Mouse (Mus musculus): ENCODE measurements around the gene Add1. TPM values are rescaled to one million over a fixed set of nuclear protein-coding genes. Genes with fewer than 3 reads are reported as not detected.
A peak's percentile ranks its signal among the peaks of the same experiment; 100 is the strongest.

Gene Add1
- polyA plus RNA-seq (2014; fragmentation: Nextera tagmentation; extraction: Ambion mirVana), result 151 and 164 TPM in 2 replicates

DNA sequence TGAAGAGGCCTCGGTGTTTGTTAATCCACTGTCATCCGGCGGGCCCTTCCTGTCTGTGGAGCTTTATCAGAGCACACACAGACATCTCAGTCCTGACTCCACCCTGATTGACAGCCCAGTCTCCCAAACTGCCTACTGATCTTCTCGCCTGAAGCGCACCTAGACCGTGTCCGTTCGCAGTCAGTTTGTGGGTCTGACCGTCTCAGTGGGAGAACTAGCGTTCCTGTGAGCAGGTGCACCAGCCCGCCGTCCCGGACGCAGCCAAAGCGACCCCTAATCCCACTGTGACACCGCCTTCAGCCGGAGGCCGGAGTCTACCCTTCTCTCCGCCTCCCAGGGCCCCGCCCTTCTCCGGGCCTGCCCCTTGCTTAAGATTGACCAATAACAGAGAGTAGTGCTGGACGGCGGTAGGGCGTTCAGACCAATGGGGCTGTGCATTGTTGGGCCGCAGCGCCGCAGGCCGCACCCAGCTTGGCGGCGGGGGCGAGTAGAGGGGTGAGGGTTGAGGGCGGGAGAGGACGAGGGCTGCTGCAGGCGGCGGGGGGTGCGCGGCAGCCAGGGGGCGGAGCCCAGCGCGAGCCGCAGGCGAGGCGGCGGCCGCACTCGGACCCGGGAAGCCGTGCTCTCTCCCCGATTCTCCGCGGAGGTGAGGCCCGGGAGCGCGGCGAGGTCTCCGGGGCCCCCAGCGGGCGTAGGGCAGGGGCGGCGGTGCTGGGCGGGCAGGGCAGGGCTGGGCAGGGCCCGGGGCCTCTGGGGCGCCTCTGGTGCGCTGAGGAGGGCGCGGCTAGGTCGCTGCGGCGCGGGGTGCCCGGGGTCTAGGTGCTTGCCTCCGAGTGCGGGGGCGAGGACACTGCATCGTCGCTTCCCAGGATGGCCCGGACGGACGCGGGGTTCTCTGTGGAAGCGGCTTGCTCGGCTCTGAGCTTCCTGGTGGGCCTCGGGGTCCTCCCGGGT lies at the start of gene Add1:
TSS of gene Add1 (plus strand) at position 397 of the 954 bp plus-strand sequence.
- peak; percentile 100 for ATAC-seq (ENCODE audit: insufficient number of reproducible peaks, insufficient read depth, low FRiP score, low read depth)
- WGBS, result under 1% methylated on average over 69 of the region's 84 CpGs

DNA sequence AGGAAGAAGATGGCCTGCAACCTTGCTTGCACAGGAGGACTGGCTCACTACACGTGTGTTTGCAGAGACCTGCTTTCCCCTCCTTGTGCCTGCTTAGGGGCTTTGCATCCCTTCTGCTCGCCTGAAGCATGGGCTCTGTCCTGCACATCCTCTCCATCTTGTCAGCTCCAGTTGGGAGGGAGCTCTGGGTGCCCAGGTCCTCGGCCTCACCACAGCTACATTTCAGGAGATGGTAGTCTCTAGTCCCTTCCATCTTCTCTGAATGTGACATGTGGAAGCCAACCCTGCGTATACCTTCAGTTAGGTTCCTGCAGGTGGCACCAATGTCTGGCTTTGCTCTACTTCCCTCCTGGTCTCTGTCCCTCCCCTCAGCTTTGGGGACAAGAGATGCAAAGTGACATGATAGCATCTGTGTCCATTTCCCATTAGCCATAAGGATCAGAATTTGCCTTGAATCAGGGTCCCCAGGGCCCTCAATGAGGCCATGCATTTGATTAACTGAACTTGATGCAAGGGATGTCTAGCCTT lies 49.4 kb upstream of the Add1 start:
- Histone ChIP-seq H3K4me3 (ENCODE audit: control insufficient read depth in 1 of 2, insufficient read depth in 1 of 2, low read depth in 1 of 2, low read length in 2 of 2) (no peak overlapping the region), H3K9me3 (ENCODE audit: control insufficient read depth, low read length) (no peaks in the 10 kb centered on the region), H3K36me3 (ENCODE audit: control insufficient read depth, insufficient read depth, low read length) (no peaks in the 10 kb centered on the region), H3K4me2 (ENCODE audit: low read length) (no peak overlapping the region), H3K27me3 (ENCODE audit: control insufficient read depth, insufficient read depth, low read length) (no peaks in the 10 kb centered on the region), H3K9ac (ENCODE audit: low read length) (no peak overlapping the region), H3K27ac (replicated peaks in 1 of 2; ENCODE audit: control insufficient read depth in 1 of 2, insufficient read depth in 1 of 2, low read depth in 2 of 2, low read length in 2 of 2) (no peak overlapping the region), H3K4me1 (ENCODE audit: control insufficient read depth in 2 of 2, insufficient read depth in 2 of 2, low read length in 2 of 2) (peaks cover 23 to 25% of the 10 kb centered on the region in 2 experiments)
- no peak for ATAC-seq (ENCODE audit: insufficient number of reproducible peaks, insufficient read depth, low FRiP score, low read depth)
- 68% methylated on average over 4 of the region's 4 CpGs for WGBS

More for the DNA sequence above, at the start of gene Add1:
- Histone ChIP-seq H3K27me3 (ENCODE audit: control insufficient read depth, insufficient read depth, low read length) (no peaks in the 10 kb centered on the region), H3K36me3 (ENCODE audit: control insufficient read depth, insufficient read depth, low read length) (no peaks in the 10 kb centered on the region), H3K9me3 (ENCODE audit: control insufficient read depth, low read length) (no peaks in the 10 kb centered on the region), H3K4me3 (ENCODE audit: control insufficient read depth in 1 of 2, insufficient read depth in 1 of 2, low read depth in 1 of 2, low read length in 2 of 2) (peak within 1 kb of the TSS; percentile 94 to 99), H3K4me1 (ENCODE audit: control insufficient read depth in 2 of 2, insufficient read depth in 2 of 2, low read length in 2 of 2) (peaks cover 8 to 22% of the 10 kb centered on the region in 2 experiments), H3K27ac (replicated peaks in 1 of 2; ENCODE audit: control insufficient read depth in 1 of 2, insufficient read depth in 1 of 2, low read depth in 2 of 2, low read length in 2 of 2) (peak within 1 kb of the TSS; percentile 93 to 100), H3K9ac (ENCODE audit: low read length) (peak within 1 kb of the TSS; percentile 98), H3K4me2 (ENCODE audit: low read length) (peak within 1 kb of the TSS; percentile 66)

DNA sequence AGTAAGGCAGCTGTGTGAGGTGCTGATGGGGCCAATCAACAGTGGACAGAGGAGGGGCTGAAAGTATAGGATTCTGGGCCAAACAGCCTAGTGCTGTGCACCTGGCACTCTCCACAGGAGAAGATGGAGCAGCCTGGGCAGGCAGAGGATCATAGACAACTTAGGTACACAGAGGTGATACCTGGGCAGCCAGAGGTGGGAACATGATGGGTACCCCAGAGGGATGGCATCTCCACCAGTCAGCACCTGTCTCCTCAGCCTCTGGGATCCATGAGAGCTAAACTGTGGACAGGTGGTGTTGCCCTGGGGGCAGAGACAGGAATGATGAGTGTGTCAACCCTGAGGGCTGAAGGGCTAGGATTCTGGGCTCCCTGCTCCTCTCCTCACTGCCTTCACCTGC lies 49.0 kb upstream of the Add1 start:
- no peaks in the 10 kb centered on the region for H3K27me3 ChIP-seq (ENCODE audit: control insufficient read depth, insufficient read depth, low read length)
- no peak overlapping the region for H3K9ac ChIP-seq (ENCODE audit: low read length)
- H3K27ac ChIP-seq (replicated peaks in 1 of 2; ENCODE audit: control insufficient read depth in 1 of 2, insufficient read depth in 1 of 2, low read depth in 2 of 2, low read length in 2 of 2), result no peak overlapping the region
- H3K36me3 ChIP-seq (ENCODE audit: control insufficient read depth, insufficient read depth, low read length), result no peaks in the 10 kb centered on the region
- H3K4me1 ChIP-seq (ENCODE audit: control insufficient read depth in 2 of 2, insufficient read depth in 2 of 2, low read length in 2 of 2), result peaks cover 23 to 25% of the 10 kb centered on the region in 2 experiments
- H3K9me3 ChIP-seq (ENCODE audit: control insufficient read depth, low read length), result no peaks in the 10 kb centered on the region
- H3K4me2 ChIP-seq (ENCODE audit: low read length), result no peak overlapping the region
- no peak overlapping the region for H3K4me3 ChIP-seq (ENCODE audit: control insufficient read depth in 1 of 2, insufficient read depth in 1 of 2, low read depth in 1 of 2, low read length in 2 of 2)
- ATAC-seq (ENCODE audit: insufficient number of reproducible peaks, insufficient read depth, low FRiP score, low read depth), result no peak

DNA sequence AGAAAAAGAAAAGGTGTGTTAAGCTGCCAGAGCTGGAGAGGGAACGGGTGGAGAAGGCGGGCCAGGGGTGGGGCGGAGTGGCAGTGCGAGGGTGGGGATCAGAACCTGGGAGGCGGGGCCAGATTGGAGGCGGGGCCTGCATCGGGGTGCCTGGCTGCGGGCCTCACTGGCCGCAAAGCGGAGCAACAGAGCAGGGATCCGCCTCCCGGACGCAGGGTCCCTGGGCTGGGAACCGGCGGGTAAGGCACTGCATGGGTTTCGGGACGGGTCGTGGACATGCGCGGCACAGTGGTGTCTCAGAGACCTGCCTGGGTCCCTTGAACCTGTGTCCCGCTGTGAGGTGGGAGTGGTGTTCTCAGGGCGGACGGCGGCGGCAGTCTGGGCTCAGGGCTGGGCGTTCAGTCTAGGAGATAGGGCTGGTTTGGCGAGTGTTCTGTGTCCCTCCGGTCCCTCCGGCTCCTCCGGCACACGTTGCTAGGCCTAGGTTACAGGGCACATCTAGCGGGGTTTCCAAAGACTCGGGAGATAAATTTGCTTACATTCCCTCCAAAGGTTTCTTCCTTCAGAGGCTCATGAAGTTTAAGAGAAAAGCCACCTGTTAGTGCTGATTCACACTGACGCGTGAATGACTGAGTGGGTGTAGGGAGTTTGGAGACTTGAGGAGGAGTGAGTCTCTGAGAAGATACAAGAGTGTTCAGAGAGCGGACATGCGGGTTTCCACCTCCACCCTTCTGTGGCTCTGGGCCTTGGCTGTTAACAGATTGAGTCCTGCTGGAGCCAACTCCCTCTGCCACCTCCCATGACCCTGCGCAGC lies 47.6 kb upstream of the Add1 start, which contains the start of gene Sh3bp2:
TSS of gene Sh3bp2 (plus strand) at position 176 of the 814 bp plus-strand sequence.
- Histone ChIP-seq H3K4me2 (ENCODE audit: low read length) (peak within 1 kb of the TSS; percentile 73), H3K4me1 (ENCODE audit: control insufficient read depth in 2 of 2, insufficient read depth in 2 of 2, low read length in 2 of 2) (peaks cover 17 to 18% of the 10 kb centered on the region in 2 experiments), H3K9me3 (ENCODE audit: control insufficient read depth, low read length) (no peaks in the 10 kb centered on the region), H3K36me3 (ENCODE audit: control insufficient read depth, insufficient read depth, low read length) (no peaks in the 10 kb centered on the region), H3K27ac (replicated peaks in 1 of 2; ENCODE audit: control insufficient read depth in 1 of 2, insufficient read depth in 1 of 2, low read depth in 2 of 2, low read length in 2 of 2) (peak within 1 kb of the TSS; percentile 35 to 47; a peak in 1 of 4 replicates), H3K4me3 (ENCODE audit: control insufficient read depth in 1 of 2, insufficient read depth in 1 of 2, low read depth in 1 of 2, low read length in 2 of 2) (peak within 1 kb of the TSS; percentile 55 to 89), H3K27me3 (ENCODE audit: control insufficient read depth, insufficient read depth, low read length) (no peaks in the 10 kb centered on the region), H3K9ac (ENCODE audit: low read length) (peak within 1 kb of the TSS; percentile 74)
- ATAC-seq (ENCODE audit: insufficient number of reproducible peaks, insufficient read depth, low FRiP score, low read depth), result peak; percentile 88
- 2% methylated on average over 38 of the region's 38 CpGs for WGBS

DNA sequence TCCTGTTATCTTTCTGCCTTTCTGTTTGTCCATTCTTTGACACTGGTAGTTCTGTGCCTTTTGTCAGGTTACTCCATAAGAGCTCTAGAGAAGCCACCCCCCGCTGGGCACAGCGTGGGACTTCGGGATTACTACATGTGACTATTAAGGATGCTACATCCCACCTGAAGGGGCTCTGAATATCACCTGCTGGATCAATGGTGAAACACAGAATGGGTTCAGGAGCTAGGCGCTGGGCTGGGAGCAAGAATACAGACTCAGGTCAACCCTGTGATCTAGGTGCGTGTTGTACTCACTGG lies 47.0 kb upstream of the Add1 start:
- Histone ChIP-seq H3K36me3 (ENCODE audit: control insufficient read depth, insufficient read depth, low read length) (no peaks in the 10 kb centered on the region), H3K9ac (ENCODE audit: low read length) (no peak overlapping the region), H3K27me3 (ENCODE audit: control insufficient read depth, insufficient read depth, low read length) (no peaks in the 10 kb centered on the region), H3K4me3 (ENCODE audit: control insufficient read depth in 1 of 2, insufficient read depth in 1 of 2, low read depth in 1 of 2, low read length in 2 of 2) (peak overlapping the region; percentile 55 to 89; a peak in 2 of 4 replicates), H3K4me2 (ENCODE audit: low read length) (peak overlapping the region; percentile 73), H3K4me1 (ENCODE audit: control insufficient read depth in 2 of 2, insufficient read depth in 2 of 2, low read length in 2 of 2) (peaks cover 12 to 13% of the 10 kb centered on the region in 2 experiments), H3K27ac (replicated peaks in 1 of 2; ENCODE audit: control insufficient read depth in 1 of 2, insufficient read depth in 1 of 2, low read depth in 2 of 2, low read length in 2 of 2) (no peak overlapping the region), H3K9me3 (ENCODE audit: control insufficient read depth, low read length) (no peaks in the 10 kb centered on the region)
- 48% methylated on average over 5 of the region's 5 CpGs for WGBS
- ATAC-seq (ENCODE audit: insufficient number of reproducible peaks, insufficient read depth, low FRiP score, low read depth), result no peak

DNA sequence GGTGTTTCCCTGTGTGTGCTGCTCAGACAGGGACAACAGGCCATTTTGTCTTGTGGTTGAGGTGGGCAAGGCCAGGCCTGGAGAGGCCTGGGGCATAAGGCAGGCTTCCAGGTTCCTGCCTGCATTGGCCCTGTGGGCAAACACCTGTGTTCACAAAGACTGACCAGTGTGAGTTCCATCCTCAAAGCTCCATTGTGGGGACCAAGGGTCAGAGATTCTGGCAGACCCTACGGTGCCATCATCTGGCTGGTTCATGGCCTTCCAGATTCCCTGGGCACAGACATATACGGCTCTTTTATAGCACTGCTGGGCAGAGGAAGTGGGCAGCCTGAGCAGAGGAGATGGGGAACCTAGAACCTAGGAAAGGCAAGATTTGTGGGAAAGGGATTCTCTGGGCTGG lies 46.1 kb upstream of the Add1 start:
- Histone ChIP-seq H3K4me2 (ENCODE audit: low read length) (no peak overlapping the region), H3K4me1 (ENCODE audit: control insufficient read depth in 2 of 2, insufficient read depth in 2 of 2, low read length in 2 of 2) (peaks cover 10% of the 10 kb centered on the region in 2 experiments; a peak in 3 of 4 replicates), H3K4me3 (ENCODE audit: control insufficient read depth in 1 of 2, insufficient read depth in 1 of 2, low read depth in 1 of 2, low read length in 2 of 2) (no peak overlapping the region), H3K9me3 (ENCODE audit: control insufficient read depth, low read length) (no peaks in the 10 kb centered on the region), H3K27ac (replicated peaks in 1 of 2; ENCODE audit: control insufficient read depth in 1 of 2, insufficient read depth in 1 of 2, low read depth in 2 of 2, low read length in 2 of 2) (no peak overlapping the region), H3K36me3 (ENCODE audit: control insufficient read depth, insufficient read depth, low read length) (no peaks in the 10 kb centered on the region), H3K27me3 (ENCODE audit: control insufficient read depth, insufficient read depth, low read length) (no peaks in the 10 kb centered on the region), H3K9ac (ENCODE audit: low read length) (no peak overlapping the region)
- 90% methylated on average over 2 of the region's 2 CpGs for WGBS
- ATAC-seq (ENCODE audit: insufficient number of reproducible peaks, insufficient read depth, low FRiP score, low read depth), result no peak

DNA sequence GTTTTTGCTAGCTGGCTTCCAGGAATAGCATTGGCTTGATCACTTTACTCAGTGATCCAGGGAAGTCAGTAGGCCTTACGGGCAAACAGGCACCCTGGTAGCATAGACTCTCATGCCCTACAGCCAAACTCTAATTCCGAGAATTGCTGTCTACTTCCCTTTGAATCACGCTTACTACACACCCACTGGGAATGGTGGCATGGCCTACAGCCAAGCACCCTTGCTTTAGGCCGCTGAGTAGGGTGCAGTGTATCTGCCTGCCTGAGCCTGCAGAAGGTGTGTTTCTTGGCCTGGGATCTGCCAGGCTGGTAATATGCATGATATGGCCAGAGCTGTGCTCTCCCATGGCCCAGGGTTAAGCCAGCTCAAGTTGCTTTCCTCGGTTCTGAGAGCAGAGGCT lies 44.7 kb upstream of the Add1 start:
- WGBS, result 82% methylated on average over 5 of the region's 5 CpGs
- no peaks in the 10 kb centered on the region for H3K36me3 ChIP-seq (ENCODE audit: control insufficient read depth, insufficient read depth, low read length)

More for the DNA sequence above, 44.7 kb upstream of the Add1 start:
- no peaks in the 10 kb centered on the region for H3K27me3 ChIP-seq (ENCODE audit: control insufficient read depth, insufficient read depth, low read length)
- H3K27ac ChIP-seq (replicated peaks in 1 of 2; ENCODE audit: control insufficient read depth in 1 of 2, insufficient read depth in 1 of 2, low read depth in 2 of 2, low read length in 2 of 2), result no peak overlapping the region
- no peak overlapping the region for H3K4me3 ChIP-seq (ENCODE audit: control insufficient read depth in 1 of 2, insufficient read depth in 1 of 2, low read depth in 1 of 2, low read length in 2 of 2)
- H3K4me2 ChIP-seq (ENCODE audit: low read length), result no peak overlapping the region
- no peak for ATAC-seq (ENCODE audit: insufficient number of reproducible peaks, insufficient read depth, low FRiP score, low read depth)
- H3K9me3 ChIP-seq (ENCODE audit: control insufficient read depth, low read length), result no peaks in the 10 kb centered on the region
- H3K4me1 ChIP-seq (ENCODE audit: control insufficient read depth in 2 of 2, insufficient read depth in 2 of 2, low read length in 2 of 2), result peaks cover 18 to 20% of the 10 kb centered on the region in 2 experiments
- no peak overlapping the region for H3K9ac ChIP-seq (ENCODE audit: low read length)

All from heart, embryonic 14.5 days (tissue).